Mouse (Mus musculus) E14TG2a.4 (cell line): Measurements from ENCODE around the gene Six2.

Experiments used
- CTCF ChIP-seq: conservative IDR thresholded peaks from 2 replicates; pipeline ENCODE4 v1.5.1; 2014; ENCODE audit warnings: low read length
- NANOG ChIP-seq: IDR thresholded peaks from 2 replicates; pipeline ENCODE4 v1.6.1; 2014; ENCODE audit warnings: borderline replicate concordance, low read length, mixed read lengths
- POU5F1 ChIP-seq: IDR thresholded peaks from 2 replicates; pipeline ENCODE4 v1.6.1; 2014; ENCODE audit warnings: low read length, borderline replicate concordance

DNA sequence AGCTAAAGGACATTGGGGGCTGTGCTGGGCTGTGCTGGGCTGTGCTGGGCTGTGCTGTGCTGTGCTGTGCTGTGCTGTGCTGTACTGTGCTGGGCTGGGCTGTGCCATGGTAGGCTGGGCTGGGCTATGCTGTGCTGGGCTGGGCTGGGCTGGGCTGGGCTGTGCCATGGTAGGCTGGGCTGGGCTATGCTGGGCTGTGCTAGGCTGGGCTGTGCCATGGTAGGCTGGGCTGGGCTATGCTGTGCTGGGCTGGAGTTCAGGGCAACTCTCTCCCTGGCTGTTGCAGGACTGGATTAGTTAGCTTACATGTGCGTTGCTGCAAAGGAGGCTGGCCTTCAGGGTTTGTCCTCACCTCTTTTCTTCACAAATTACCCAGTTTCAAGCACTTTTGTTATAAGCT is 9.9 kb upstream of the Six2 start:
- no peak for TF ChIP-seq CTCF
- TF ChIP-seq POU5F1 = no peak
- TF ChIP-seq NANOG = no peak
